Mouse (Mus musculus) cerebellum, adult 9-10 months (tissue): ENCODE measurements around the gene Pcyt1a.
A peak's percentile ranks its signal among the peaks of the same experiment; 100 is the strongest.
"Not testable (repeated sequence)": the region's sequence is repeated elsewhere in the genome, so short reads cannot be mapped to it uniquely, and the experiment has no call there.

Source experiments
- DNase-seq: peaks from one replicate; pipeline ENCODE4 v3.0.0; 2022

The Pcyt1a gene

GRCm38 (mm10) chr16:32434066-32434465 lies 3.3 kb downstream of the Pcyt1a start:
- no peak for DNase-seq

- no peak for DNase-seq
Observed at GRCm38 (mm10) chr16:32434691-32435090, 4.0 kb downstream of the Pcyt1a start.

GRCm38 (mm10) chr16:32436657-32437056 lies 5.9 kb downstream of the Pcyt1a start:
- no peak for DNase-seq

GRCm38 (mm10) chr16:32437266-32437665 lies 6.5 kb downstream of the Pcyt1a start:
- DNase-seq: no peak

- no peak for DNase-seq
Observed at GRCm38 (mm10) chr16:32441432-32441831, 10.7 kb downstream of the Pcyt1a start.

GRCm38 (mm10) chr16:32444615-32445014 lies 13.9 kb downstream of the Pcyt1a start:
- DNase-seq: not testable (repeated sequence)

- no peak for DNase-seq
Observed at GRCm38 (mm10) chr16:32445558-32445957, 14.8 kb downstream of the Pcyt1a start.

GRCm38 (mm10) chr16:32446563-32447138 lies 15.9 kb downstream of the Pcyt1a start:
- no peak for DNase-seq

GRCm38 (mm10) chr16:32449665-32450064 lies 18.9 kb downstream of the Pcyt1a start:
- no peak for DNase-seq

GRCm38 (mm10) chr16:32450133-32450532 lies 19.4 kb downstream of the Pcyt1a start:
- no peak for DNase-seq

GRCm38 (mm10) chr16:32453102-32453501 lies 22.4 kb downstream of the Pcyt1a start:
- no peak for DNase-seq

- DNase-seq: no peak
Observed at GRCm38 (mm10) chr16:32454646-32455045, 23.9 kb downstream of the Pcyt1a start.

- DNase-seq: no peak
Observed at GRCm38 (mm10) chr16:32456086-32456485, 25.4 kb downstream of the Pcyt1a start.

- DNase-seq: no peak
Observed at GRCm38 (mm10) chr16:32456761-32457160, 26.0 kb downstream of the Pcyt1a start.

GRCm38 (mm10) chr16:32457589-32458386 lies 27.1 kb downstream of the Pcyt1a start:
- peak; percentile 78 for DNase-seq

GRCm38 (mm10) chr16:32460518-32460917 lies 29.8 kb downstream of the Pcyt1a start:
- DNase-seq: no peak

GRCm38 (mm10) chr16:32461713-32462112 lies 31.0 kb downstream of the Pcyt1a start:
- DNase-seq: no peak

- DNase-seq: no peak
Observed at GRCm38 (mm10) chr16:32462950-32463349, 32.2 kb downstream of the Pcyt1a start.

- no peak for DNase-seq
Observed at GRCm38 (mm10) chr16:32463426-32463825, 32.7 kb downstream of the Pcyt1a start.

- no peak for DNase-seq
Observed at GRCm38 (mm10) chr16:32464908-32465307, 34.2 kb downstream of the Pcyt1a start.

- DNase-seq: no peak
Observed at GRCm38 (mm10) chr16:32468488-32468887, 37.8 kb downstream of the Pcyt1a start.

- DNase-seq: no peak
Observed at GRCm38 (mm10) chr16:32469404-32470105, 38.8 kb downstream of the Pcyt1a start.

GRCm38 (mm10) chr16:32472276-32473015 lies 41.7 kb downstream of the Pcyt1a start:
- no peak for DNase-seq
